Mouse (Mus musculus): ENCODE data around the gene Lrrc10b. TPM values are rescaled to one million over a fixed set of nuclear protein-coding genes. Genes with fewer than 3 reads are reported as not detected.

The Lrrc10b gene
- polyA plus RNA-seq, 1 experiment from 2014 or later = 12.5 TPM

- H3K4me1 ChIP-seq (replicated peaks; ENCODE audit: control insufficient read depth, insufficient read depth, low read length) = no peaks in the 10 kb centered on the region
- TF ChIP-seq CTCF (IDR thresholded peaks at IDR 0.05; ENCODE audit: low read depth) = no peak
- 10% methylated on average over 49 of the region's 53 CpGs for WGBS
Measured at GRCm38 (mm10) chr19:10421986-10422976, 35.0 kb downstream of the Lrrc10b start.

GRCm38 (mm10) chr19:10417436-10417835, 39.8 kb downstream of the Lrrc10b start:
- H3K4me1 ChIP-seq (replicated peaks; ENCODE audit: control insufficient read depth, insufficient read depth, low read length) = no peaks in the 10 kb centered on the region
- ATAC-seq = no peak
- WGBS = 78% methylated on average over 12 of the region's 12 CpGs
- H3K4me2 ChIP-seq (replicated peaks; ENCODE audit: low read depth) = no peak overlapping the region
- no peaks in the 10 kb centered on the region for H3K9me3 ChIP-seq (ENCODE audit: control insufficient read depth)
- H3K27me3 ChIP-seq (replicated peaks; ENCODE audit: control insufficient read depth, insufficient read depth, low read length) = no peaks in the 10 kb centered on the region; the same call in 1 of the 2 replicates
- no peak overlapping the region for H3K9ac ChIP-seq (ENCODE audit: low read depth, low read length)
- H3K27ac ChIP-seq (ENCODE audit: low read depth, low read length) = no peak overlapping the region
- H3K4me3 ChIP-seq (ENCODE audit: low read depth, low read length) = no peak overlapping the region
- no peak for TF ChIP-seq CTCF (IDR thresholded peaks at IDR 0.05; ENCODE audit: low read depth)
- H3K36me3 ChIP-seq (ENCODE audit: control insufficient read depth, insufficient read depth) = no peaks in the 10 kb centered on the region

More at GRCm38 (mm10) chr19:10421986-10422976, 35.0 kb downstream of the Lrrc10b start:
- no peak for ATAC-seq
- Histone ChIP-seq H3K4me3 (ENCODE audit: low read depth, low read length) (no peak overlapping the region), H3K9me3 (ENCODE audit: control insufficient read depth) (no peaks in the 10 kb centered on the region), H3K27me3 (replicated peaks; ENCODE audit: control insufficient read depth, insufficient read depth, low read length) (no peaks in the 10 kb centered on the region; the same call in 1 of the 2 replicates), H3K4me2 (replicated peaks; ENCODE audit: low read depth) (peak overlapping the region; percentile 53), H3K27ac (ENCODE audit: low read depth, low read length) (no peak overlapping the region), H3K36me3 (ENCODE audit: control insufficient read depth, insufficient read depth) (no peaks in the 10 kb centered on the region; the same call in 1 of the 2 replicates), H3K9ac (ENCODE audit: low read depth, low read length) (no peak overlapping the region)

GRCm38 (mm10) chr19:10416889-10417288, 40.4 kb downstream of the Lrrc10b start:
- H3K4me1 ChIP-seq (replicated peaks; ENCODE audit: control insufficient read depth, insufficient read depth, low read length) = no peaks in the 10 kb centered on the region
- no peaks in the 10 kb centered on the region for H3K36me3 ChIP-seq (ENCODE audit: control insufficient read depth, insufficient read depth)
- 50% methylated on average over 8 of the region's 8 CpGs for WGBS
- no peaks in the 10 kb centered on the region for H3K9me3 ChIP-seq (ENCODE audit: control insufficient read depth)
- TF ChIP-seq CTCF (IDR thresholded peaks at IDR 0.05; ENCODE audit: low read depth) = no peak
- no peak overlapping the region for H3K9ac ChIP-seq (ENCODE audit: low read depth, low read length)
- H3K4me3 ChIP-seq (ENCODE audit: low read depth, low read length) = no peak overlapping the region
- H3K27ac ChIP-seq (ENCODE audit: low read depth, low read length) = no peak overlapping the region
- ATAC-seq = 0 out of 2 replicates have a peak, but pooled peaks have one; percentile 11
- no peaks in the 10 kb centered on the region for H3K27me3 ChIP-seq (replicated peaks; ENCODE audit: control insufficient read depth, insufficient read depth, low read length)
- no peak overlapping the region for H3K4me2 ChIP-seq (replicated peaks; ENCODE audit: low read depth)

GRCm38 (mm10) chr19:10415508-10415907, 41.8 kb downstream of the Lrrc10b start:
- no peaks in the 10 kb centered on the region for H3K36me3 ChIP-seq (ENCODE audit: control insufficient read depth, insufficient read depth)
- H3K4me3 ChIP-seq (ENCODE audit: low read depth, low read length) = no peak overlapping the region
- no peaks in the 10 kb centered on the region for H3K9me3 ChIP-seq (ENCODE audit: control insufficient read depth)
- no peaks in the 10 kb centered on the region for H3K27me3 ChIP-seq (replicated peaks; ENCODE audit: control insufficient read depth, insufficient read depth, low read length)
- no peak overlapping the region for H3K4me2 ChIP-seq (replicated peaks; ENCODE audit: low read depth)
- no peak for ATAC-seq
- no peak overlapping the region for H3K9ac ChIP-seq (ENCODE audit: low read depth, low read length)
- H3K4me1 ChIP-seq (replicated peaks; ENCODE audit: control insufficient read depth, insufficient read depth, low read length) = no peaks in the 10 kb centered on the region
- no peak overlapping the region for H3K27ac ChIP-seq (ENCODE audit: low read depth, low read length)
- 75% methylated on average over 5 of the region's 5 CpGs for WGBS
- TF ChIP-seq CTCF (IDR thresholded peaks at IDR 0.05; ENCODE audit: low read depth) = no peak

- no peaks in the 10 kb centered on the region for H3K36me3 ChIP-seq (ENCODE audit: control insufficient read depth, insufficient read depth)
- no peak overlapping the region for H3K4me3 ChIP-seq (ENCODE audit: low read depth, low read length)
- WGBS = 5% methylated on average over 19 of the region's 19 CpGs
- no peak overlapping the region for H3K27ac ChIP-seq (ENCODE audit: low read depth, low read length)
- no peak for TF ChIP-seq CTCF (IDR thresholded peaks at IDR 0.05; ENCODE audit: low read depth)
- H3K9me3 ChIP-seq (ENCODE audit: control insufficient read depth) = no peaks in the 10 kb centered on the region
- H3K4me2 ChIP-seq (replicated peaks; ENCODE audit: low read depth) = peak overlapping the region; percentile 25
- H3K9ac ChIP-seq (ENCODE audit: low read depth, low read length) = no peak overlapping the region
- no peak for ATAC-seq
- H3K4me1 ChIP-seq (replicated peaks; ENCODE audit: control insufficient read depth, insufficient read depth, low read length) = no peaks in the 10 kb centered on the region
- no peaks in the 10 kb centered on the region for H3K27me3 ChIP-seq (replicated peaks; ENCODE audit: control insufficient read depth, insufficient read depth, low read length)
Measured at GRCm38 (mm10) chr19:10413701-10414242, 43.5 kb downstream of the Lrrc10b start.

Other genes starting within 250 kb of the Lrrc10b start
- gene Myrf, start 216.7 kb downstream of the Lrrc10b start, polyA plus RNA-seq (2015; fragmentation: Nextera tagmentation; extraction: Ambion mirVana) = 4.1 and 4.5 TPM in 2 replicates
- gene Dagla, start 152.6 kb downstream of the Lrrc10b start, polyA plus RNA-seq (2015; fragmentation: Nextera tagmentation; extraction: Ambion mirVana) = 1.3 TPM in 2 replicates
- gene Syt7, start 68.4 kb downstream of the Lrrc10b start, polyA plus RNA-seq (2015; fragmentation: Nextera tagmentation; extraction: Ambion mirVana) = 1.9 TPM in 2 replicates
- gene Ppp1r32, start 25.5 kb upstream of the Lrrc10b start, polyA plus RNA-seq (2015; fragmentation: Nextera tagmentation; extraction: Ambion mirVana) = 26.1 and 27.8 TPM in 2 replicates
- gene Cpsf7, start 67.8 kb upstream of the Lrrc10b start, polyA plus RNA-seq (2015; fragmentation: Nextera tagmentation; extraction: Ambion mirVana) = 17.7 and 18.1 TPM in 2 replicates
- gene Sdhaf2, start 68.7 kb upstream of the Lrrc10b start, polyA plus RNA-seq (2015; fragmentation: Nextera tagmentation; extraction: Ambion mirVana) = 42.5 and 46.3 TPM in 2 replicates
- 11.0 and 12.2 TPM in 2 replicates for gene Tmem216, start 98.8 kb upstream of the Lrrc10b start, polyA plus RNA-seq (2015; fragmentation: Nextera tagmentation; extraction: Ambion mirVana)
- 23.2 and 24.3 TPM in 2 replicates for gene Cyb561a3, start 119.7 kb upstream of the Lrrc10b start, polyA plus RNA-seq (2015; fragmentation: Nextera tagmentation; extraction: Ambion mirVana)
- 10.7 and 10.8 TPM in 2 replicates for gene Tmem138, start 119.9 kb upstream of the Lrrc10b start, polyA plus RNA-seq (2015; fragmentation: Nextera tagmentation; extraction: Ambion mirVana)
- gene Ddb1, start 147.9 kb upstream of the Lrrc10b start, polyA plus RNA-seq (2015; fragmentation: Nextera tagmentation; extraction: Ambion mirVana) = 97.9 and 100 TPM in 2 replicates
- gene Tkfc, start 148.2 kb upstream of the Lrrc10b start, polyA plus RNA-seq (2015; fragmentation: Nextera tagmentation; extraction: Ambion mirVana) = 76.4 and 83.9 TPM in 2 replicates
- gene Vwce, start 176.7 kb upstream of the Lrrc10b start, polyA plus RNA-seq (2015; fragmentation: Nextera tagmentation; extraction: Ambion mirVana) = 7.1 and 8.4 TPM in 2 replicates
- gene Pga5, start 220.6 kb upstream of the Lrrc10b start, polyA plus RNA-seq (2015; fragmentation: Nextera tagmentation; extraction: Ambion mirVana) = 5.0 and 24.6 TPM in 2 replicates
- gene Vps37c, start 231.3 kb upstream of the Lrrc10b start, polyA plus RNA-seq (2015; fragmentation: Nextera tagmentation; extraction: Ambion mirVana) = 31.3 and 32.2 TPM in 2 replicates